Mouse (Mus musculus): ENCODE data around the gene Slc9a8.

- TF ChIP-seq CTCF (IDR thresholded peaks at IDR 0.05; ENCODE audit: extremely low read depth, insufficient read length, insufficient replicate concordance, low read depth, low read length) (no peak), POLR2A (IDR thresholded peaks at IDR 0.05; ENCODE audit: low read depth, low read length) (no peak)
Observed at GRCm38 (mm10) chr2:167514641-167515040, 93.1 kb downstream of the Slc9a8 start.

Data from small intestine, adult 2 months (tissue).